9 mouse cellular contexts compared by ENCODE assay signal in the genomic region with DNA sequence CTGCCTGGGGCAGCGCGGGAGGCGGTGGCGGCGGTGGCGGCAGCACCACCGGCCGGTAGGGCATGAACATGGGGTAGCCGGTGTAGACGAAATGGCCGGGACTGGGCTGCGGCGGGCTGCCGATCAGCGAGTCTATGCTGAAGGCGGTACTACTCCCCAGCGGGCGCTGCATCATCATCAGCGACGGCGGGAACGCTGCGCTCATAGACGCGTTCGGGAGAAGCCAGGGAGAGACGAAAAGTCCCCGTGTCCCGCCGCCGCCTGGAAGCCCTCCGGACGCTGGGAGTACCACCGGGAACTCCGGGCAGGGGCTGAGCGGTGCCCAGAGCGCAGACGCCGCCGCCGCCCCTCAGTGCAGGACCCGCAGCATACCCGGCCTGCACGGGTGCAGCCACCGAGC. TPM values are rescaled to one million over a fixed set of nuclear protein-coding genes. Genes with fewer than 3 reads are reported as not detected.
DNase-seq lines count a peak whose midpoint lies in the region; ATAC-seq lines count a peak whose summit lies in the region.
"Had no signal": no experiment of that assay in that cellular context is flagged by ENCODE, and none has a peak within 500 bp of the region (broad histone marks: within the 10 kb centered on the region; RNA-seq: fewer than 3 reads in every experiment).

No protein-coding gene starts in this region.

- under 1% methylated on average over 42 of the region's 45 CpGs for WGBS in limb, embryonic 12.5 days
- WGBS in stomach, embryonic 14.5 days: 0% methylated on average over 45 of the region's 45 CpGs

- ATAC-seq in megakaryocyte, adult 5-6 weeks (ENCODE audit: poor library complexity, severe bottlenecking): no peak
- 0 out of 2 replicates have a peak, but pooled peaks have one; percentile 26 for ATAC-seq in limb, embryonic 12.5 days (ENCODE audit: insufficient number of reproducible peaks, insufficient read depth, low FRiP score, low TSS enrichment, low read depth)
- ATAC-seq in stomach, embryonic 14.5 days (ENCODE audit: insufficient number of reproducible peaks, insufficient read depth, low FRiP score, low read depth): no peak

- peaks cover 63% of the 10 kb centered on the region for H3K4me1 ChIP-seq in megakaryocyte, embryonic 14.5 days
- H3K4me1 ChIP-seq in limb, embryonic 12.5 days (replicated peaks): peaks cover 57% of the 10 kb centered on the region
- peaks cover 15% of the 10 kb centered on the region; the same call in 1 of the 2 replicates for H3K4me1 ChIP-seq in stomach, embryonic 14.5 days (ENCODE audit: control insufficient read depth, insufficient read depth, low read length)

- DNase-seq in adrenal gland, adult 2 months: peak; percentile 14
- no peak for DNase-seq in adrenal gland, postnatal 4 days (ENCODE audit: low spot score in 2 of 2)
- DNase-seq in urinary bladder, adult 18-20 months (ENCODE audit: low spot score in 2 of 2): no peak
- DNase-seq in spleen, postnatal 4 days (ENCODE audit: low spot score in 2 of 2): no peak
- DNase-seq: spleen, adult 18-20 months had no signal

- H3K27ac ChIP-seq in limb, embryonic 12.5 days: no peak overlapping the region
- H3K27ac ChIP-seq in stomach, embryonic 14.5 days (ENCODE audit: low read length): no peak overlapping the region

- H3K9ac ChIP-seq in limb, embryonic 12.5 days (replicated peaks): peak overlapping the region; percentile 38; the same call in 1 of the 2 replicates
- H3K9ac ChIP-seq in stomach, embryonic 14.5 days (replicated peaks; ENCODE audit: low read depth, low read length): no peak overlapping the region

- peak overlapping the region; percentile 97 for H3K4me3 ChIP-seq in megakaryocyte, embryonic 14.5 days (replicated peaks)
- H3K4me3 ChIP-seq in limb, embryonic 12.5 days (replicated peaks): peak overlapping the region; percentile 49
- peak overlapping the region; percentile 38 for H3K4me3 ChIP-seq in stomach, embryonic 14.5 days (ENCODE audit: low read depth, low read length)

- H3K9me3 ChIP-seq in megakaryocyte, embryonic 14.5 days: no peaks in the 10 kb centered on the region
- H3K9me3 ChIP-seq in limb, embryonic 12.5 days: no peaks in the 10 kb centered on the region
- H3K9me3 ChIP-seq in stomach, embryonic 14.5 days (ENCODE audit: control insufficient read depth, low read depth, low read length): no peaks in the 10 kb centered on the region

- H3K4me2 ChIP-seq in limb, embryonic 12.5 days: peak overlapping the region; percentile 88
- H3K4me2 ChIP-seq in stomach, embryonic 14.5 days (replicated peaks; ENCODE audit: low read depth, low read length): peak overlapping the region; percentile 72

- no peaks in the 10 kb centered on the region for H3K27me3 ChIP-seq in megakaryocyte, embryonic 14.5 days (replicated peaks)
- H3K27me3 ChIP-seq in limb, embryonic 12.5 days: peaks cover 97% of the 10 kb centered on the region
- H3K27me3 ChIP-seq in stomach, embryonic 14.5 days (ENCODE audit: control insufficient read depth, insufficient read depth, low read length): peaks cover 79% of the 10 kb centered on the region

- H3K36me3 ChIP-seq in megakaryocyte, embryonic 14.5 days (replicated peaks; ENCODE audit: low read length): peaks cover 82% of the 10 kb centered on the region
- no peaks in the 10 kb centered on the region for H3K36me3 ChIP-seq in limb, embryonic 12.5 days
- H3K36me3 ChIP-seq in stomach, embryonic 14.5 days (ENCODE audit: control insufficient read depth, insufficient read depth, low read length): no peaks in the 10 kb centered on the region

RNA-seq across cellular contexts. Expression of gene Gbx2, which starts 0.4 kb away (rescaled TPM):
- not detected for total RNA-seq in adrenal gland, adult 2 months (2021)
- polyA plus RNA-seq in adrenal gland, adult 2 months (2012; rRNA removed): 0.10 TPM in 1 of 2 replicates, not detected in the other
- not detected for total RNA-seq in adrenal gland, postnatal 4 days (2021)
- 68.4 and 75.9 TPM in 2 replicates for polyA plus RNA-seq in megakaryocyte, embryonic 14.5 days (2012; ENCODE audit: insufficient read depth, low replicate concordance)
- not detected in 2 replicates for total RNA-seq in megakaryocyte, adult 5-6 weeks (2015)
- not detected in 2 replicates for total RNA-seq in megakaryocyte, adult 5-6 weeks (2017)
- 0.22 TPM in 1 of 2 replicates, not detected in the other for polyA plus RNA-seq in limb, embryonic 12.5 days (2016; fragmentation: Nextera tagmentation; extraction: Ambion mirVana)
- 0.35 TPM in 1 of 2 replicates, not detected in the other for polyA plus RNA-seq in stomach, embryonic 14.5 days (2014; fragmentation: Nextera tagmentation; extraction: Ambion mirVana)

Comparison
In these comparisons a context has a peak if more than half of its experiments do, and no peak if none do; other contexts are left out.
1. H3K4me3 ChIP-seq: peak in every context shown above with its lines; median percentile 97 in megakaryocyte, embryonic 14.5 days; 49 in limb, embryonic 12.5 days; 38 in stomach, embryonic 14.5 days.
2. RNA of gene Gbx2, which starts 0.4 kb away (polyA plus RNA-seq): 68.4 to 75.9 TPM in megakaryocyte, embryonic 14.5 days; 0.35 TPM in stomach, embryonic 14.5 days, 0.22 TPM in limb, embryonic 12.5 days and 0.10 TPM in adrenal gland, adult 2 months; every median in the first group is over 10 times any median in the second.